Mouse (Mus musculus) myocyte (in vitro differentiated cells): Measurements from ENCODE around the gene Arhgap28.

ENCODE experiments used
- CEBPB ChIP-seq: IDR thresholded peaks from 2 replicates; pipeline ENCODE4 v1.6.1; 2011; ENCODE audit warnings: mild to moderate bottlenecking, moderate library complexity; ENCODE audit not compliant: poor library complexity, insufficient read depth, severe bottlenecking
- E2F4 ChIP-seq: IDR thresholded peaks from one replicate; pipeline ENCODE4 v1.6.1; 2011; ENCODE audit warnings: mild to moderate bottlenecking, control low read depth, moderate library complexity; ENCODE audit not compliant: insufficient read depth
- MAX ChIP-seq: IDR thresholded peaks from one replicate; pipeline ENCODE4 v1.6.1; 2011; ENCODE audit warnings: low read depth, mild to moderate bottlenecking, control low read depth
- MYOD1 ChIP-seq, 3 experiments: IDR thresholded peaks; one replicate each; pipeline ENCODE4 v1.6.1; 2011; ENCODE audit warnings: control low read depth in 2 of 3, low read depth in 2 of 3, mild to moderate bottlenecking in 2 of 3, moderate library complexity in 1 of 3; ENCODE audit not compliant: insufficient read length in 2 of 3, control insufficient read depth in 1 of 3
- MYOG ChIP-seq, 3 experiments: IDR thresholded peaks; one replicate each; pipeline ENCODE4 v1.6.1; 2011; ENCODE audit warnings: control low read depth in 2 of 3, low read depth in 2 of 3, mild to moderate bottlenecking in 2 of 3; ENCODE audit not compliant: insufficient read length in 2 of 3, control insufficient read depth in 1 of 3, insufficient read depth in 1 of 3
- POLR2A ChIP-seq: IDR thresholded peaks from one replicate; pipeline ENCODE4 v1.6.1; 2011; ENCODE audit warnings: low read depth, mild to moderate bottlenecking, control low read depth, moderate library complexity; ENCODE audit not compliant: insufficient read length
- POLR2AphosphoS2 ChIP-seq: IDR thresholded peaks from one replicate; pipeline ENCODE4 v1.6.1; 2011; ENCODE audit warnings: low read depth, control low read depth; ENCODE audit not compliant: insufficient read length
- SRF ChIP-seq: IDR thresholded peaks from one replicate; pipeline ENCODE4 v1.6.1; 2011; ENCODE audit warnings: low read depth; ENCODE audit not compliant: control insufficient read depth, insufficient read length
- TCF12 ChIP-seq: IDR thresholded peaks from one replicate; pipeline ENCODE4 v1.6.1; 2011; ENCODE audit warnings: mild to moderate bottlenecking, control low read depth; ENCODE audit not compliant: poor library complexity, insufficient read depth, severe bottlenecking
- USF1 ChIP-seq: IDR thresholded peaks from one replicate; pipeline ENCODE4 v1.6.1; 2011; ENCODE audit warnings: low read depth, mild to moderate bottlenecking, control low read depth, moderate library complexity

DNA sequence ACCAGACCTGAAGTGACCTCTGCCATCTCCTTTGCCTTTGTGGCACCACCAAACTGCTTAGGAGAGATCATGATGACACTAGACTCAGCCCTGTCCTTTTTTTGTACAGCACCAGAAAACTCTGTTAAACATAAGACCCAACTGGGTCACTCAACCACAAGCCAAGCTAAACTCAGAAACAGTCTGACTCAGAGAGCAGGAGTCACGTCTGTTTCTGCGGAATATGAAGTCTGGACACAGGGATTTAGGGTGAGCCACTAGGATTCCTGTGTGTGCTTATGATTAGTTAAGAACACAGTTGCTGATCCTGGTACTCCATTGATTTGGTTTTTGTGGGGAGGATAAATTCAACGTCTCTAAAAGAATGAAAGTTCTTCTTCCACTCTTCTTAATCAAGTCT, 23.3 kb downstream of the Arhgap28 start:
- TF ChIP-seq POLR2A (no peak), TCF12 (no peak), POLR2AphosphoS2 (no peak), MAX (no peak), MYOD1 (IDR thresholded peaks at IDR 0.05; ENCODE audit: control insufficient read depth in 1 of 3, insufficient read length in 2 of 3, low read depth in 2 of 3) (no peak), E2F4 (no peak), MYOG (IDR thresholded peaks at IDR 0.05; ENCODE audit: control insufficient read depth in 1 of 3, insufficient read depth in 1 of 3, insufficient read length in 2 of 3, low read depth in 2 of 3) (no peak), USF1 (no peak), CEBPB (no peak), SRF (no peak)
